Mouse (Mus musculus): ENCODE measurements at regions not wholly inside any gene's neighbourhood (a gene's known extent, or its start where the extent isn't known, plus 50 kb on each side); places are given as distances from the start of the nearest gene placed in this dataset.

DNA sequence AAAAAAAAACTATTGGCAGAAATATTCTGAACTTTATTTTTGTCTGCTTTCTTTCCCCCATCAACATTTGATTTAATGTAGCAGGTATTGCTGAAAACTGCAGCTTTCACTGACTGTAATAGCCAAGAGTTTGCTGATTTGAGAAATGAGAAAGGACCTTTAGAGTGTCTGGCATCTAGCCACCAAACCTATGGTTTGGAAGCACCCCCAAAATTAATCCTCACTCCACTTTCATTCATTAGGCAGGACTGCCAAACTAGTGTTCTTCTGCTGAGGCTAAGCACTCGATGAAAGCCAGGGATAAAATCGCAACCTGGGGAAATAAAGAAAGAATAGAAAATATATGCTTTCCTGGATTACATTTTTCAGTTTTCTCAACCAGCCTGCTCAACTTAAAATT lies 320.4 kb downstream of the Atp6ap1l start:
- DNase-seq (ENCODE audit: low read depth, low spot score) = no peak

DNA sequence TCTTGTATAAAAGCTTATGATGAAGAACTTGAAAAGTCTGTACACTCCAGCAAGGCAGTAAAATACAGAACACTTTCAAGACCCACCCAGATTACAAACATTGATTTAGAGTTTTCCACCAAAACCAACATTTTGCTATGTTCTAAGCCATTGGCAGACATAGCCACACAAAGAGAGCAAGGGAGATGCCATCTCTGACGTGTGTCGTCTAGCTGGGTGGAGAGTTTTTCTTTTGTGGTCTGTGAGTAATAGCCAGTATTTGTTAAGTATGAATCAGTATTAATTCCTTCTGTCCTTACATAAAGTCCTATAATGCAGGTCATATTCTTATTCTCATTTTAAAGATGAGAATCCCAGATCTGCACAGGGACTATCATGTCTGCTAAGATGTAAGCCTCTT lies 329.8 kb downstream of the Atp6ap1l start:
- DNase-seq (ENCODE audit: low read depth, low spot score) = no peak

DNA sequence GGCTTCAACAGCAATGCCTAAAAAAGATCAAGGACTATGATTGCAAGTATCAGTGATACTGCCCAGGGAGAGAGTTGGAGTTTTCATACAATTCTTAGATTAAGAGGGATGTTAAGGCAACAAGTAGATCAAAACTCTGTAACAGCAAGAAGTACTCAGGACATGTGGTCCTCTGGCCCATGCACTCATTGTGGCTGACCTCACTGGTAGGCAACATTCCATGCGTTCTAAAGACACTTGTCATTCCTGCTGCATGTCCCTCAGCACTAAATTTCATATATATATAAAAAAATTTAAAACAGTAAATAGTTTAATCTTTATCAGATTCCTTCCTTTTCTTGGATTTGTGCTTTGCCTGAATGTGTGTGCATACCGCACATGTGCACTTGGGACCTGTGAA lies 332.6 kb downstream of the Atp6ap1l start:
- no peak for DNase-seq (ENCODE audit: low read depth, low spot score)

DNA sequence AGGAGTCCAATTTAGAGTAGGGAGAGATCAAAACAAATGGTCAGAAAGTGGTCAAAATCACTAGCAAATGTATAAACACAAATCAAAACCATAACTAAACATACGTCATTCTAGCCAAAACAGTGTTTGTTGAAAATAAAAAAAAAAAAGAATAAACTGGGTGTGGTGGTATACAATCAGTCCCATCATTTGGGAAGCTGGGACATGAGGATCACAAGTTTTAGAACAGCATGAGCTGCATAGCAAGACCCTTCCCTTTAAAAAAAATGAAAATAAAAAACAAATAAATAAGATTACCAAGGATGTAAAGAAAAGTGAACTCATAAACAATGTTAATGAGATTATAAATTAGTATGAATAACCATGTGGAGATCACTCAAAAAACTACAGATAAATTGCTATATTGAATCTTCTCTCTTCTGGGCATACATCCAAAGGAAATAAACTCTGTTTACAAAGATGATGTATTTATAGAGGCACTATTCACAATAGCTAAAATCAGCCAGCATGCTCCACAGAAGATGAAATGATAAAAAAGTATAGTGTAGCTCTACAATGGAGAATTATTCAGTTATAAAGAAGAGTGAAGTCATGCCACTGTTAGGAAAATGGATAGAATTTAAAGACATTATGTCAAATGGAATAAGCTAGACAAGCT lies 341.8 kb downstream of the Atp6ap1l start:
- DNase-seq (ENCODE audit: low read depth, low spot score) = no peak

DNA sequence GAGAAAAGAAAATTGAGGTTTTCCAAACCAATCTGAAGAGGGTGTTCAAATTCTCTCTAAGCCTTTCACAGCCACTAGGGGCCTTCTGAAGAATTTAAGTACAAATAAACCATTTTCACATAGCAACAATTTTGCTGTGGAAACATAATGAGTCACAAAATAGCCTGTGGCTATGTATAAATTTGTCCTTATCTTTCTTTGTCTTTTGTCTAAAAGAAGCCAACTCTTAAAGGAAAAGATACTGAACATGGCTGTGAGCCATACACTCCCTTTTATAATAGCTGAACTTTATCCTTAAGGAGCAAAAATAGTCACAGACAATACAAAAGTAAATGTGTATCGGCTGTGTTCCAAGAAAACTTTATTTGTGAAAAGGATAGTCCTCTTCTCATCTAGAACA lies 345.1 kb downstream of the Atp6ap1l start:
- DNase-seq (ENCODE audit: low read depth, low spot score) = no peak

DNA sequence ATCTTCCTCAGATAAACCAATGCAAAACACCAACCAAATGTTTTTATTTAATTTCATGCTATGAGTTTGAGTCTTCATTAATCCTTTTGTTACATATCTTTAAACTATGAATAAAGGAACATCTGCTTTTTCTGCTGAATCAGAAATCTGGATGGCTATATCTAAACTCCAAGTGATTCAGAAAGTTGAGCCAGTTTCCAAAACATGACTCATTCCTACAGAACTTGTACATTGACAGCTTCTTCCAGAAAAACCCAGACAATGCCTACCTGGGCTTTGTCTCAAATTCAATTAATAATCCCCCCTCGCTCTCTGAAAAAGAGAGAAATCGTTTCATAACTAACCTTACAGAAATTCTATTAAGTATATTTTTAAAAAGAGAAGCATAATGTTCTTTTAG lies 345.7 kb downstream of the Atp6ap1l start:
- no peak for DNase-seq (ENCODE audit: low read depth, low spot score)

DNA sequence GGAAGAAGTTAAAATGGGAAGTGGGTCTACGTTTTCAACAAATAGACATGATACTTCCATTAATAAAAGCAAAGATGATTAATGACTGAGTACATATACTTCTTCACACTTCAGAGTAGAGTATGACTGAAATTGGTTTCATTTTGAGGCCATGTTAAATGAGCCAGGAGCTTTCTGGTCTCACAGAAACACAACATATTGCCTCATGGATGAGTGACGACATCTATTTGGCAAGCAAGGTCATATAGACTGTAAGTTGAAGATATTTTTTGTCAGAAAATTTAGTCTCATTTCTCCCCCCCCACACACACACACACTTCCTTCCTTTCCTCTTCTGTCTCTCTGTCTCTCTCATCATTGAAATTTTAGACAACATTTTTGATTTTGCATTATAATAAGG lies 354.0 kb downstream of the Atp6ap1l start:
- no peak for DNase-seq (ENCODE audit: low read depth, low spot score)

DNA sequence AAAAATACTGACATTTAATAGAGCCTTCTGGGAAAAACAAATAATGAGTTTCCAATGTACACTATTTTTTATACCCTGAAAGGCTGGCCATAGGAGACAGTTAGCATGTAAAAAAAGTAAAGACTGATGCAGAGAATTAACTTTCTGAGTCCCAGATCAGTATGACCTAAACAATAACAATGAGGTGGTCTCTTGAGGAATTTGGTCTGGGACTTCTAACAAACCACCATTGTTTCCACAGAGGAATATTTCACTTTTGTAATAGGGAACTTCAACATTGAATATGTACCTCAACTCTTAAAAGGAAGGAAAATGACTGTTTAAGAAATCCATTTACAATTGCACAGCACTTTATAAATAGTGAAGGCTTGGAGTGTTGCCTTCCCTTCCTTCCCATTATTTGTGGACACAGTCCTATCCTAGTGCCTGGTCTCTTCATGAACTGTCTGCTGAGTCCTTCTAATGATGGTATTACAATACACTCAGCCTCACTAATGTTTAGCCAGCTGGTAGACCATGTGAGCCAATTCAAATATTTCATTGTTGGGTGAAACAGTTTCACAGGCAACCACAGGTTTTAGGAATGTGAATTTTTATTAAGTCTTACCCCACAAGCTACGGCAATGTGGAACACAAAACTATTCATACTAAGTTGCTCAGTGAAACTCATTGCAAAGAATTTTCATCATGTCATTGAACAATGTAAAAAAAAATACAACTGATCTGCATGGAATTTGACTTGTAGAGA lies 358.7 kb downstream of the Atp6ap1l start:
- peak; percentile 5 for DNase-seq (ENCODE audit: low read depth, low spot score)

DNA sequence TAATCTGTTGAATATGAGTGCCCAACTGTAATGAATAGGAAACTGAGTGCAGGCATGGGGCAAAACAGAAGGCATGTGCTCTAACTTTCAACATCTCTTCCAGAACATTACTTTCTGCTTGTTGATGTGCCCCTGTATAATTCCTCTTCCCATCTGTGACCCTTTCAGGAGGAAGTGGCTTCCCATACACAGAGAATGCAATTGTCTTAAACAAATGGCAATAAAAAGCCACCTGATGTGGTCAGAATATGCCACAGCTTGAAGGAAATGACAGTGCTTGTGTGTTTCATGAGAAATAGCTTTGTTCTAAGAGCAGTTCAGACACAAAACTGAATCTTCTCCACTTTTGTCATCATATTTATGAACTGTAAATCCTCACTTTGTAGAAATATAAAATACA lies 359.3 kb downstream of the Atp6ap1l start:
- DNase-seq (ENCODE audit: low read depth, low spot score) = no peak

DNA sequence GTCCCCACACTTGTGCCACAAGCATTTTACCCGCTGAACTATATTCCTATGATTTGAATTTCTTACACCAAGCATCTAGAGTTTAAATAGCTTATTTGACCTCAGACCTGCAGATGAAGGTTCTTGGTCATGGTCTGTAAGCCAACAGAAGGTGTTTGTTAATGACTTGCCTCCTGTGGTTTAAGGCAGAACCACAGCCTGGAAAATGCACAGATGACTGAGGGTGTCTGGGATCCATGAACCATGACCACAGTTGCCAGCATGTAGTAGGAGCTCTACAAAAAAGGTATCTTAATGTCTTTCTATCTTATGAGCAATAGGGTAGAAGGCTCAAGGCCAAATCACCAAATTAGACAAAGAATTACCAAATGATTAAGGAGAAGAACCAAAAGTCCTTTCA lies 367.6 kb downstream of the Atp6ap1l start:
- no peak for DNase-seq (ENCODE audit: low read depth, low spot score)

DNA sequence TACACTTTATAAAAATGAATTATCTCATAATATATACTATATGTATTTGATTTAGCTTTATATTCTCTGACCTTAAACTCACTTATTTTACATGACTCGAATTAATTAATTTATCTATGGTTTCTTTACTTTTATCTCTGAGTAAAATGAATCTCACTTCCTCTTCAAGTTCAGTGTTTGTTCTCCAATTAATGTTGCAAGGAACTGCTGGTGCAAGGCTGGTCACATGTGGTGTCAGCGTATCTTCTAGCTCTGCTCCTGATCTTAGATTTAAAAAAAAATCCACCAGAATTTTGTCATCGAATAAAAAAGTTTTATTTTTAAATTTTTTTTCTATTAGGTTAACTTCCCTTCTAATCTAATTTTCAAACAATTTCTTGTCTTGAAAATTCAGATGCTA lies 378.2 kb downstream of the Atp6ap1l start:
- no peak for DNase-seq (ENCODE audit: low read depth, low spot score)

DNA sequence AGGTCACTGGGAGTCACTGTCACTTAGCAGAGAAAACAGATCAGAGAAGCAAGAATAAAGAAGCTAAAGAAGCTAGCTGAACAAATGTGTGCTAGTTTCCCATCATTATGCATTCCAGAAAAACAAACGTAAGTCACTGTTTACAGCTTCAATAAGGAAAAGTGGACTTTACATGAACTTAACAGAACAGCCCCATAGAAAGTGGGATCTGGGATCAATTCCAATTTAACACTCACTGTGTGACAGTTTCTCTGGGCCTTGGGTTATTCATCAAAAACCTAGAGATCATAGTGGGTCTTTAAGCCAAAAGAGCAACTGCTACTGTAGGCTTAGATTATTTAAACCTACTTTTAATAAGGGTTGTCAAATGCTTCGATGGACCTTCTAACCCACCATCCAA lies 379.4 kb downstream of the Atp6ap1l start:
- DNase-seq (ENCODE audit: low read depth, low spot score) = no peak

DNA sequence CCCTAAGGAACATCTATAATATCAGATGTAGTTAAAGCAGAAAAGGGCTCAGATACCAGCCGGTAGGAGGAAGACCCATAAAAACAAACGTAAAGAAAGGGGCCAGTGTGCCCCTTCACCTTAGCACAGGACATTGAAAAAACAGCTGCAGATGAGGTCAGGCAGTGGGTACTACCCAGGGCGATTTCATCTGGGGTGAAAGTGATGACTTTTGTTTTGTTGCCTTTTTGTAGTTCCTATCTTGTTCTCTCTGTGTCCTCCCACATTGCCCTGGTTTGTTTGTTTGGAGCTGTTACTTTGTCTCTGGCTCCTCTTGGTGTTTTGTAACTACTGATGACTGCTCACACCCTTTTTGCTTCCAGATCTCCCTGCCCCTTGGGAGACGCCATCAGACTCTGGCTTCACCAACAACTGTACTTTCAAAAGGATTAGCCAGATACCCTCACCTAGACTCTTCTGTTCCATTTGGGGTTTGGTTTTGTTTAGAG lies 383.4 kb downstream of the Atp6ap1l start:
- no peak for DNase-seq (ENCODE audit: low read depth, low spot score)

DNA sequence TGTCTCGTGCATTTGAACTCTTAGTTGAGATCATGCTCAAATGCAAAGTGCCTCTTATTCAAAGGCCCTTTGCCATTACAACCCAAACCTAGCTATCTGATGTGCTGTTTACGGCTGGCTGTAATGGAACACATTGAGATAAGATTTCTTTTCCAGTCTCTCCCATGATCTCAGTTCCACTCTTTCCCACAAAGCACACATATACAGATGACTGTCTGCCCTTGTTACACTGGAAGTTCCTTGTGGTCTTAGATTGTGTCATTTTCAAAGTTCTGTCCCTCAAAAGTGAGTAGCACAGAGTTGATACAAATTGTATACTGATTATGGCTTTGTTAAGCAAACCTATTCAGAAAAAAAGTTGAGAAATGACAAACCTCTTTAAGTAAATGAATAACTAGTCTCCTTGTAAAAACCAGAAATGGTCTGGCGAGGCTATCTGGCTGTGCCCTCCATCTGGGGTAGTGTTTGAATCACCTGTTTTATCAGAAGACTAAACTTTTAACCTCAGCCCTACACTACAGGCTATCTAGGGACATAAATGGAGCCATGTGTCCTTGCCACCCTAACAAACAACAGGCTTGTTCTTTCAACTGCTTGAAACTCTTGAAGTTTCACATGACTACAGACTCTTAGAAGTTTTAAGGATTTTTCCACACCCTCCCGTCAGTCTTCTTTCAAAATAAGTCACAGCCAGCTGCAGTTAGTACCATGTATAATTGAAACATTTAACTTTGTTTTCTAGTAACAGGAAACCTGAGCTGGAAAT lies 384.0 kb downstream of the Atp6ap1l start:
- no peak for DNase-seq (ENCODE audit: low read depth, low spot score)

DNA sequence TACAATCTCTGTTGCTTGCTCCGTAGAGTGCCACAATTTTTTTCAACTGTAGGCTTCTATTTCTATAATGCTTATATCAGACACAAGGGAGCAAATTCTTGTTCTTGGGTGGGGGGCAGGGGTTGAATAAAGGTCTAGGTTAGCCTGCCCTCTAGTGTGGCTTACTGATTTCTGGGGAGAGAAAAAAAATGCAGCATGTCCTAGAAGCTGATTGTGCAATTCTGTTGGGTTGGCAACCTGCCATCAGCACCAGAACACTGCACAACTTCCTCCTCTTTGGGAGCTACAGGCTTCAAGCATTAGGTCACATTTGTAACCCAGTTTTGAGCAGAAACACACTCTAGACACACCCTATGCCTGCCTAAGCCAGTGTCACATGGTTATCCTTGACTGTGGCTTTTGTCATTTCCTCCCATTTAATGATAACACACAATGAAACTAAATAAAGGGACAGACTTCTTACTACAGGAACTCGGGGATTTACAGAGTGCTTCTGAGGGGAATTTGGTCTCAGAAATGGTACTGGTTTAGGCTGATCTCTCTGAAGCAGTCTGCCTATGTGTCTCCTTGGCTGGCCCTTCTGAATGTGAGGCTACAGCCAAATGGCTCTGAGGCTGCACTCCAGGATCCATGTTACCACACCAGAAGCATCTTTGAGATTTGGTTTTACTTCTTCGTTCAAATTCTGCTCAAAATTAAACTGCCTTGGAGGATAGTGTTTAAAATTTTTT lies 389.2 kb downstream of the Atp6ap1l start:
- peak; percentile 13 for DNase-seq (ENCODE audit: low read depth, low spot score)

DNA sequence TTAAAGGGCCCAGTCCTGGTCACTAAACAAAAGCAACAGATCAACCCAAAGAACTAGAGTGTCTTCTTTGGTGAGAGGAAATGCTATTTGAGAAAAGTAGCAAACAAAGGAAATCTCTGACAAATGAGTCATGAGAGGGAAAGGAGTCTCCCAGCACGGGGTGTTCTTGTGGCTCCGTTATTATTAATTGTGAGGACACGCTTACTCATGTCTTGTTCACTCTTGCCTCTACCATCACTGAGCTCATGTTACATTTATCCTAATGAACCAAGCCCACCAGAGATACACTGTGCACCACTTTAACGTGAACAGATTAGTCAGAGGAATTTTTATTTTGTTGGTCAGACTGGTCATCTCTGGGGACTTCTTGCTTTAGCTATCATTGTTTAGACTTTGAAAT lies 391.3 kb downstream of the Atp6ap1l start:
- DNase-seq (ENCODE audit: low read depth, low spot score) = no peak

DNA sequence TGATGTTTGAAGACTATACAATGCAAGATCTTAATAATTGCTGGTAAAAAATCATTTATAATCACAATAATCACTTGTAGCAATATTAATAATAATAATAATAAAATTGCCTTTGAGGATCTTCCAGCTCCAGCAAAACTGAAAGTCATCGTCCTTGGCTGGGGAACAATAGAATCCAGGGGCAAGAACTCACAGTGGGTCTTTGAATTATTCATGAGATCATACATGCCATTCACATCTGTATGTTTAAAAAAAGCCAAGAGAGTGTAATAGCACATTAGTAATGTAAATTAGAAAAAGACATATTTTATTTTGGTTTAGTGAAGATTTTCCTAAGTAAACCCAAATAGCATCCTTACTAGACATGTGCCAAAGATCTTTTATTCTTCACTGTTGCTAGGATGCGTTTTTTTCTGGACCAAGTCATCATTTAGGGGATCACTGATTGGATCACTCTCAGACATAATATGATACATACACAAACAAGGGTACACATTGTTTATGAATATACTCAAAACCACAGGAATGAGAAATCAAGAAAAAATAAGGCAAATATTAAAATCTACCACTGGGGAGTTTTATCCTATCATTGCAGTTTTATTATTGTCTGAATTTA lies 392.3 kb downstream of the Atp6ap1l start:
- DNase-seq (ENCODE audit: low read depth, low spot score) = no peak

DNA sequence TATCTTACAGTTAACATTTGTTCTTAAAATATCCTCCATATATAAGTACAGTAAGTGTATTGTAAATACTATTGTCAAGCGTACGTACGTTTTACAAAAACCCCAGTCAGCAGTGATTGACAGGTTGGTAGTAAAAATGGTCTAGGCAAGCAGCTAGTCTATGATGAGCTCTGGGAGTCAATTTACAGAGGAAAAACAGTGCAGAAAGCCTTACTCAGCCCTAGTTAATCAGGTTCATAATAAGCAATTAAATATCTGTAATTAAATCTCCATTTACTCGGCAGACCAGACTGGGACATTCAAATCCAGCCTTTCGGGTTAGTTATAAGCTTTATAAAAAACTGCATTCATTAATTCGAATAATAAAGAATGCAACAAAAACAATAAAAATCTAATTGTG lies 394.7 kb downstream of the Atp6ap1l start:
- no peak for DNase-seq (ENCODE audit: low read depth, low spot score)

DNA sequence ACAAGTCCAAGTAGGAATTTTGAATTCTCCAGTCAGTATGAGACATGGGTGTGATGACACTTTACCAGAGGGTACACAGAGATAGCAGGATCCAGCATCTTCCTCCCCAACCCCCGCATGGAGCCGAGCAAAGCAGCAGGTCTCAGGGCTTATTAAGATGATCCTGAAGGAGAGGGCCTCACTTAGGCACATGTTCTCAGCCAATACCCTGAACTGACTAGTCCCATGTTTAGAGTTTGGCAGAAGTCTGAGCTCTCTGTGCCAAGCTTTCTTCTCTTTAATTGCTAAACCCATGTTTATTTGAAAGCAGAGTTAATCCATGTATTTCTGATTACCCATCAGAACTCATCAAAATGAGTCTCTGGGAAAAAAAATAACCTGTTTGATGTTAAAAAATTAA lies 402.0 kb downstream of the Atp6ap1l start:
- no peak for DNase-seq (ENCODE audit: low read depth, low spot score)

DNA sequence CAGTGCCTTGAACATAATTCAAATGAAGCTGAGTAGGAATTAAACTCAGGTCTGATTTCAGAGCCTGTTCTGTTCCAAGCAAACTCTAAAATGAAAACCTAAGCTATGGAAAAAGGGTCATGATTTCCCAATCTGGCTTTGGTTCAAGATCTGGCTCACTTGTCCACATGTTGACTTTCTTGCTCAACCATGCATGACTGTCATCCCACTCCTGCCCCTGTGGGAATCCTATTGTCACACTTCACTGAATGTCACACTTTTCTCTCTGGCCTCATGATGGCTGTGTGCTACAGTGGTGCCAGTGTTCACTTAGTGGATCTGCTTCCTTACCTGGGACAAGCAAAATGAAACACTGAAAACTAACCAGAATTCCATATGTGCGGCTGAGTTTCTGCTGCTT lies 403.0 kb downstream of the Atp6ap1l start:
- DNase-seq (ENCODE audit: low read depth, low spot score) = no peak

DNA sequence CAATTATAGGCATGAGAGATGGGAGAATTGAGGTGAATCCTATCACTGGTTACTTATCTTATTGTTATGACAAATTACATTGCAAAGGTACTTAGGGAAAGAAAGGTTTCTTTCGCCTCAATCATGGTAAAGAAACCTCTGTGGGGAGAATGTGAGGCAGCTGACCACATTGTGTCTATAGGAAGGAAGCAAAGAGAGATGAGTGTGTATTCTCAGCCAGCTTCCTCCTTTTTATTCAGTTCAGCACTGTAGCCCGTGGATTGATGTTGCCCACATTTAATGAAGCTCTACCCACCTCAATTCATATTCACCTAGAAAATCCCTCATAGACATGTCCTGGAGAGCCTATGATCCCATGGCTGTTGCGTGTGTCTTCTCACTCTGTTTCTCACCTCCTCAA lies 406.2 kb downstream of the Atp6ap1l start:
- DNase-seq (ENCODE audit: low read depth, low spot score) = no peak

DNA sequence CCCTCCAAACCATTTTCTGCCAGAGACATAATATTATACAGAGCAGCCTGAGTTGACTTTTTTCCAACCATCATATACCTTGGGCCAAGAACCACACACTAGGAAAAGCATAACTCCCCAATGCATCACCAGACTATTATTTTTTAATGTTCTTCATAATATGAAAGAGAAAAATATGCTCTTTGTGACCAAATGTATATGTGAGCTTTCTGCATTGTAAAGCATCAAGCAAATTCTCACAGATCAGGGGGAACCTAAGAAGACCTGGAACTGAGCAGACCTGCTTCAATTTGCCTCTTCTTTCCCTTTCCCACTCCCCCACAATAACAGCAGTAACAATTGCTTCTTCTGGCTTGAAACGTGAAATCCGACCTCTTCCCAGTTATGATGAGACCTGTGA lies 407.6 kb downstream of the Atp6ap1l start:
- no peak for DNase-seq (ENCODE audit: low read depth, low spot score)

Data from mesoderm, embryonic 11.5 days (tissue).